Mouse (Mus musculus) gastrocnemius, postnatal 4 days (tissue): Measurements from ENCODE around the gene Flot2. TPM values are rescaled to one million over a fixed set of nuclear protein-coding genes. Genes with fewer than 3 reads are reported as not detected.

Experiments used
- DNase-seq, 2 experiments: peaks; one replicate each; pipeline ENCODE4 v3.0.0; 2021 to 2022; ENCODE audit warnings: low spot score in 2 of 2, mixed read lengths in 2 of 2
- total RNA-seq, 2 experiments: library from RNA; stranded (reverse); gene quantifications; 2 replicates each; pipeline ENCODE4 v1.2.3; 2021

The Flot2 gene
- total RNA-seq, 2 experiments from 2014 or later = 70.3 to 76.4 TPM

GRCm38 (mm10) chr11:78059833-78060757 lies 22.4 kb downstream of the Flot2 start:
- peak in 1 of 2 experiments; percentile 79 for DNase-seq

- DNase-seq = no peak
Observed at GRCm38 (mm10) chr11:78062563-78062962, 24.8 kb downstream of the Flot2 start.

- DNase-seq = no peak
Observed at GRCm38 (mm10) chr11:78065906-78066305, 28.2 kb downstream of the Flot2 start.

DNA sequence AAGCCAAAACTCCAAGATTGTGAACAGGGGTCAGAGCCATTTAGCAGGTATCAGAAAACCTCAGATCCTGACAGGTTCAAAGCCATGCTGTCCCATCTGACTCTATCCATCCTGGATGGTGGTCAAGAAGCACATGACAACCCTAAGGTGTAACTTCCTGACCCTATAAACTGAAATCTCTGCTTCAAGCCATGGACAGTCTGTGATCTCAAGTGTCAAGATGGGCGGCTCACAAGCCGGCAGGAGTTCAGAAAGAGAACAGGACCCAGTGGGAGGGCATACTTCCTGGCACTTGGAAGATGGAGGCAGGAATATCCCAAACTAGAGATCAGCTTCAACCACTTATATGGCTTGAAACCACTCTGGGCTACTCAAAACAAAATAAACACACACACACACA lies 28.9 kb downstream of the Flot2 start:
- no peak for DNase-seq

DNA sequence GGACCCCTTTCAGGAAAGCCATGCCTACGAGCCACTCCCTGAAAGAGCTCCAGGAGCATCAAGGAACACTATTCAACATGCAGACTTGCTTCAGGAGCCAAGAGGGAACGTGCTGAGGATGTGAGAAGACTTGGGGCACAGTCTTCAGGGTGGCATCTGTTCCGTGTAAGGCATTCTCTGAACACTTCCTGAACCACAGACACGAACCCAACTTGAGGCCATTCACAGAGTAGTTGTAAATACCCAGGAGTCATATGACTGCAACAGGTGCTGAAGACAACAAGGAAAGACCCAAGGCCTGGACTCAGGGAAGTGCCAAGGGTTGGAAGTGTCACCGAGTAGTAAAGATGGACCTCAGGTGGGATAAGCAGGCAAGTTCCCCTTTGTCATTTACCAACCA lies 29.8 kb downstream of the Flot2 start:
- DNase-seq = no peak

DNA sequence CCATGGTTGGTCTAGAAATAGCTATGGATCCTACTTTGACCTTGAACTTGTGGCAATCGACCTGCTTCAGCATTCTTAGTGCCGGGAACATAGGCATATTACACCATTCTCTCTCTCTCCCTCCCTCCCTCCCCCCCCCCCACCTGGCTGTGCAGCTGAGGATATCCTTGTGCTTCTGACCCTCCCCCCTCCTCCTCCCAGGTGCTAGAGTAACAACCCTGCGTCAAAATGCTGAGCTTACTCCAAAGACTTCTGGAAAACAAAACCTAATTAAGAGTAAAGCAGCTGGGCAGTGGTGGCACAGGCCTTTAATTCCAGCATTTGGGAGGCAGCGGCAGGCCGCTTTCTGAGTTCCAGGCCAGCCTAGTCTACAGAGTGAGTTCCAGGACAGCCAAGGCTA lies 31.4 kb downstream of the Flot2 start:
- no peak for DNase-seq

- DNase-seq = no peak
Observed at GRCm38 (mm10) chr11:78069646-78070045, 31.9 kb downstream of the Flot2 start.

DNA sequence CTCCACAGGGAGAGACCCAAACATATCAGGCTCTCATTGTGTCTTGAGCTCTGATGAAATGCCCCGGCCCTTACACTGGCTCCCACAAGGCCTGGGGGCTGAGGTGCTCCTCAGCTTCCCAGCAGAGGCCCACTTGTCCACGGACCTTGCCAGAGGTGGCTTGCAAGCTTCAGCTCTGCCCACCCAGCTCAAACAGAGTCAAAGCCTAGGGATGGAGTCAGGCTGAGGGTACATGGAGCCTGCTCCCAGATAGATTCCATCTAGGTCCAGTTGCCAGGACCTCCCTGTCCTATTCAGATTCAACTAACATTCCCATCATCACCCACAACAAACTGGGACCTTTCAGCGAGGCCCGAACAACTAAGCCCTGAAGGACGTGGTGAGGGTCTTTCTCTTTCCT lies 34.2 kb downstream of the Flot2 start:
- no peak for DNase-seq

- DNase-seq = no peak
Observed at GRCm38 (mm10) chr11:78072425-78073130, 34.8 kb downstream of the Flot2 start.

DNA sequence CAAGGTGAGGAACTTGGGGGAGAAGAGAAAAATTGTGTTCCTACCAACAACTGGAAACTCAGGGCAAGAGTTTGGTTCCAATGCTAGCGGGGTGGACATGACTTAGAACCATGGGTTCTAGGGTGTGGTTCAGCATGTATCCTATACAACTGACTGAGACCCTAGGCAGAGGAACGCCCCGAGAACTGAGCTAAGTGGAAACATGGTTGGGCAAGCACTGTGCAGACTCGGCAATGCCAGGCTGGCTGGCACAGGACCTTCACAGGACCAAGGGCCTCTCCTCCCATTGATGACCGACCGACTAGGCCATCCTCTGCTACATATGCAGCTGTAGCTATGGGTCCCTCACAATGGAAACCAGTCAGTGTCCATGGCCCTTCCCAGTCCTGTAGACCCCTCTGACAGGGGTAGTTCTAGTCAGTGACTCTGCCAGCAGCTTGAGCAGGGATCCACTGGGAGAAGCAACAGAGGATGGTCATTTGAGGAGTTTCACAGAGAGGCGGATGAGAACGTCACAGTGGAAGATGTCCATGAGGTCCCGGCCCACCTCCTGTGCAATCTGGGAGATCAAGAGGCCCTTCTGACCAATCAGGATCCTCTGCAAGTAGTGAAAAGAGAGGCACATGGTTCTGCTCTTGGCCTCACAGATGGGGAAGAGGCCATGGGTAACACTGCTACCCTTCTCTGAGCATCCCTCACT lies 36.0 kb downstream of the Flot2 start:
- DNase-seq = no peak

- DNase-seq = no peak
Observed at GRCm38 (mm10) chr11:78074277-78074652, 36.5 kb downstream of the Flot2 start.

DNA sequence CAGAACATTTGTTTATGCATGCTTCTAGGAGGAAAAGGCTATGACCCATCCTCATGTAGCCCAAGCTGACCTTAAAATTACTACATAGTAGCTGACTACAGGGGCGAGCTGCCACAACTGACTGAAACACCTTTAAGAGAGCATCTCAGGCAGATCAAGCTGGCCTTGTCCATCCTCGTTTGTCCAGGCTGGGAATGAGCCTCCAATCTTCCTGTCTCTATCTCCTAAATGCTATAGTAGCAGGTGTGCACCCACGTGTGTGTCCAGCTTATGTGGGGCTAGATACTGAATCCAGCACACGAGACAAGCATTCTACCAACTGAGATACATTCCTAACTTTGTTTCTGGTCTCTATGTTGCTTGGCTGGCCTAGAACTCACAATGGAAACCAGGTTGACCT lies 36.9 kb downstream of the Flot2 start:
- DNase-seq = no peak

GRCm38 (mm10) chr11:78079961-78080921 lies 42.5 kb downstream of the Flot2 start, which contains the start of gene Eral1:
Gene Eral1 (minus strand): TSS chr11:78080383.
- DNase-seq = peak; percentile 58 to 82

- no peak for DNase-seq
Observed at GRCm38 (mm10) chr11:78083595-78083994, 45.9 kb downstream of the Flot2 start.

DNA sequence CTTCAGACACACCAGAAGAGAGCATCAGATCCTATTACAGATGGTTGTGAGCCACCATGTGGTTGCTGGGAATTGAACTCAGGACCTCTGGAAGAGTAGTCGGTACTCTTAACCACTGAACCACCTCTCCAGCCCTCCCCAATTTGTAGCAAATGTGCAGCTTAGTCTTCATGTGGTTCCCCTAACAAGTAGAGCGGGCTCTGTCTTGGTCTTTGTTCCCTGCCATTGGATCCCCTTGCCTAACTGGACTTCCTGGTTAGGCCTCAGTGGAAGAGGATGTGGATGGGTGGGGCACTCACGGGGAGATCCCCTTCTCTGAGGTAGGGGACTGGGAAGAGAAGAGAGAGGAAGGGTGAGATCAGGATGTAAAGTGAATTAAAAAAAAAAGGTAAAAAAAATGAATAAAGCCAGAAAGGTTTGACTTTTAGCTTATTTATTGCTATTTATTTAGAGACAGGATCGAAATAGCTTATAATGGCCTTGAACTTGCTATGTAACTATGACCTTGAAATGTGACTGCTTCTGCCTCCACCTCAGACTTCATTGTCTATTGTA lies 49.3 kb downstream of the Flot2 start:
- DNase-seq = no peak

DNA sequence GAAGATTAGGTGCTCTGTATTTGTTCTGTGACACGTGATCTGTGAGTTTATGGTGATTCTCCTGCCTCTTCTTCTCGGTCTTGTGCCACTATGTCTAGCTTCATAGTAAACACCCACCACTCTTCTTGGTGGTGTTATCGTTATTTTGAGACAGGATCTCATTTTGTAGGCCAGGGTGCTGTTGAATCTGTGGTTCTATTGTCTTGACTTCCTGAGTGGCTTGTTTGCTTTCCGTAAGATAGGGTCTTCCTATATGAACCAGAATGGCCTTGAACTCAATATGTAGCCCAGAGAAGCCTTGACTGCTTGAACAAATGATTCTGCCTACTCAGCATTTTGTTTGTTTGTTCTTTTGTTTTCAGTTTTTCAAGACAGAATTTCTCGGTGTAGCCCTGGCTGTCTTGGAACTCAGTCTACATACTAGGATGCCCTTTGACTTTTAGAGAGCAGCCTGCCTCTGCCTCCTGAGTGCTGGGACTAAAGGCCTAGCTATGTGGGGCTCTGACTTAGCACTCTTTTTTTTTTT lies 50.1 kb downstream of the Flot2 start:
- no peak for DNase-seq

- no peak for DNase-seq
Observed at GRCm38 (mm10) chr11:78094137-78094503, 56.4 kb downstream of the Flot2 start.

GRCm38 (mm10) chr11:78094504-78095143 lies 56.9 kb downstream of the Flot2 start, which contains the start of gene Fam222b:
Gene Fam222b (plus strand): TSS chr11:78094660.
- DNase-seq = peak; percentile 90 to 93

DNA sequence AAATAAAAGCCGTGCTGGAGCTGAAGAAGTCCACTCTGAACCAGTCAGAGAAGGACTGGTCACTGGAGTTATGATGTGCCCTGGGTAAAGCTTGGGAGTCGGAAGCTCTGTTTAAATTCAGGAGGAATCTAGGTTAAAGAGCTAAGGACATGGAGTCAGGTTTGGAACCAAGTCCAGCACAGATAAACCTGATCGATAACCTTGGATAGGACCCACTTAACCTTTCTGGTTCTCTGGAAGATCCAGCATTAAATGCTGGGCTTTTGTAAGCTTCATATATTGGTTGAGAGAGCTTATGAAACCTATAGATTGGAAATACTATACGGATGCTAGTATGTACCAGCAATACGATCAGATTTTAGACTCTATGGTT lies 57.4 kb downstream of the Flot2 start:
- no peak for DNase-seq
